Mouse (Mus musculus): ENCODE results near the gene Pmm1.

- TF ChIP-seq CEBPB (IDR thresholded peaks at IDR 0.05; ENCODE audit: low read depth): no peak
- TF ChIP-seq USF1 (IDR thresholded peaks at IDR 0.05; ENCODE audit: low read depth): no peak
- TF ChIP-seq CTCF (IDR thresholded peaks at IDR 0.05; ENCODE audit: control insufficient read depth, insufficient read depth, insufficient read length): no peak
- no peak for TF ChIP-seq MAX (IDR thresholded peaks at IDR 0.05)
- no peak for TF ChIP-seq MYOD1 (IDR thresholded peaks at IDR 0.05; ENCODE audit: control insufficient read depth, insufficient read length, low read depth)
- TF ChIP-seq MYOG (IDR thresholded peaks at IDR 0.05; ENCODE audit: control insufficient read depth, extremely low read depth, insufficient read length): no peak
Observed at GRCm38 (mm10) chr15:81968447-81968846, 7.7 kb upstream of the Pmm1 start.

Measured in C2C12 (cell line).